Mouse (Mus musculus): ENCODE measurements at regions not wholly inside any gene's neighbourhood (a gene's known extent, or its start where the extent isn't known, plus 50 kb on each side); places are given as distances from the start of the nearest gene placed in this dataset.

DNA sequence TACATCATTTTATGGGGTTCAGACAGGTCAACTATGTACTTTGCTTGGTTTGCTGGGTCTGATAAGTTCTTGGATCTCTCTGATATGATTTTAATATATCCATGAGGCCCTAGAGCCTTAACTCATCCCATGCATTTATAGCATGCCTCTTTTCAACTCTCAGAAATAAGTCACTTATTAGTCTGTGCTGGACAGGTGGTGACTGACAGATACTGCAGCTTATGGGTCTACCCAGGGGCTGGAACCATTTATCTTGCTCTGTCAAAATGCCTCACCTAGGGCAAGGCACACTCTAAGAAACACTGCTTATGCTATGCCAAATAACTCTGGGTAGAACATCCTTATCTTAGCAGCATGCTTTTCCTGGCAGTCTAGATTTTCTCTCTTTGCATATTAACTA is 225.6 kb downstream of the Mbnl1 start:
- DNase-seq, result no peak

DNA sequence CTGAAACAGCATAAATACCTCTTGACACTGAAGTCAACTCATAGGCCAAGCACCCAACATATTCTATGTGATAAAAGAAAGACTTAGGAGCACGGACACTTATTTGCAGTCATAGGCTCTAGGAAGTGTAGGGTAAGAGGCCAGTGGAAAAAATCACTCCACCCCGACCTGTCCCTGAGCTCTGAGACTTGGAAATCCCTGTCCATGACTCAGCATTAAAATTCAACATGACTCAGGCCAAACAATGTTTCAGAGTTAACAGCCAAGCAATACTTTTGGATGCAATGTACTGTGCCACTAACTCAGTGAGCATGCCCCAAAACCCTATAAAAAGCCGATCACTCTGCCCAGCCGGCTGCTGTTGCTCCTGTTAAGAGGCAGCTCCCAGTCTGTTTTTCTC is 234.5 kb downstream of the Mbnl1 start:
- no peak for DNase-seq

DNA sequence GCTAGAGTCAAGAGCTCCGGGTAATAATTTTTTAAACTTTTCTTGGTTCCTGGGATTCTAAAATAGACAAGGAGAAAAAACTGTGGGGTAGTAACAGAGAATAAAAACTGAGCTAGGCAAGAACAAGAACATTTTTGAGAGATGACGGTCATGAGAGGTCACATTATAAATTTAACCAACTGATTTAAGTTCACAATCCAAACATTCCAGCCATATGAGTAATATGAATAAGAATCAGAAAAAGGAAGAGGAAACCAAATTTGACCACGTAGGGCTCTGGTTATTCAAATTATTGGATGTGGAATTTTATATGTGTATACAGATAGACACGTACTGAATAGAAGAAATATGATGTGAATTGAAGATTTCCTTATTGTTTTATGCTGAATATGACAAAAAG is 240.3 kb downstream of the Mbnl1 start:
- no peak for DNase-seq

DNA sequence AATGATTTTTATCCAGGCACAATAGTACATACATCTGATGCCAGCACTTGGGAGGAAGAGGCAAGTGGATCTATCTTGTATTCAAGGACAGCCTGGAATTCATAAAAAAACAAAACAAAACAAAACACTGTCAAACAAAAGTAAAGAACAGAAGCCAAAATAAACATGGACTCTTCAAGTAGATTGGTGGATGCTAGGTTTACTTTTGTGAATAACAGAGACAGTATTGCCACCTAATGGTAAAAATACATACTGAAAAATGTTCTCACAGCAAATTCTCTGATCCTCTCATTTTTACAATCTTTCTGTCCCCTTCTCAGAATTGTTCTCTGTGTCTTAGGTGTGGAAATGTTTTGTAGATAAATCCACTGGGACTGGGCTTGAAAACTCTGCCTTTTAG is 247.7 kb downstream of the Mbnl1 start:
- DNase-seq, result no peak

DNA sequence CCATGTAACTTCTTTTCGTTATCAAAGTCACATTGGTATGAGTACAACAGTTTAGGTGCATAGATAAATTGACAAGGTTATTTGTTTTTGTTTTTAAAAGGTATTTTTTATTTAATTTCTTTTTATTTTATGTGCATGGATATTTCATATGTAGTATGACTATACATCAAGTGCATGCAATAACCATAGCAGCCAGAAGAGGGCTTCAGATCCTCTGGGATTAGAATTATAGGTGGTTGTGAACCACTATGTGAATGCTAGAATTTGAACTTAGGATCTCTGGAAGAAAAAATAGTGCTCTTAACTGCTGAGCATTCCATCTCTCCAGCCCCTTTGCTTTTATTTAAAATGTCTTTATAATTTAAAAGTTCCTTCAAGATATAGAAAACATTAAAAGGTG is 258.7 kb downstream of the Mbnl1 start:
- no peak for DNase-seq

GRCm38 (mm10) chr3:60740543-60741294 is 261.9 kb upstream of the P2ry1 start:
- DNase-seq, result no peak

GRCm38 (mm10) chr3:60741379-60741778 is 261.2 kb upstream of the P2ry1 start:
- no peak for DNase-seq

DNA sequence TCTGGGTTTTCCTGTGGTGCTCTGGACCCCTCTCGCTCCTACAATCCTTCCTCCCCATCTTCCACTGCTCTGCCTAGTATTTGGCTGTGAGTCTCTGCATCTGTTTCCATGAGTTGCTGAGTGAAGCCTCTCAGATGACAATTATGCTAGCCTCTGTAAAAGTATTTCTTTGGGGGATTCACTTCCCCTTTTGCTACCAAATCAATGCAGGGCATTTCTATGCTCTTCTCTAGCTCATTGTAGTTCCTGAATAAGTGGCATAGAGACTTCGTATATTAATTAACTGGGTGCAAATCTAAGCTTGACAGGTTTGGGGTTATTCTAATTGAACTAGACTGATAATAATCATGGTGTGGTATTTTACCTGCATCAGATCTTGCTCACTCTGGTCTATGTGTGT is 260.4 kb upstream of the P2ry1 start:
- DNase-seq, result no peak

DNA sequence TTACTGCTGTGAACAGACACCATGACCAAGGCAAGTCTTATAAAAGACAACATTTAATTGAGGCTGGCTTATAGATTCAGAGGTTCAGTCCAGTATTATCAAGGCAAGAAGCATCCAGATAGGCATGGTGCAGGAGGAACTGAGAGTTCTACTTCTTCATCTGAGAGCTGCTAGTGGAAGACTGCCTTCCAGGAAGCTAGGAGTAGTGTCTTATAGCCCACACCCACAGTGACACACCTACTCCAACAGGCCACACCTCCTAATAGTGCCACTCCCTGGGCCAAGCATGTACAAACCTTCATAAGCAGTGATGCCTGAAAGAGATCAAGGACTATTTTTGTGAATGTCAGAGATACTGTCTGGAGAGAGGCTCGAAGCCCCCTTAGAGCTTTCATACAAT is 257.5 kb upstream of the P2ry1 start:
- DNase-seq, result no peak

DNA sequence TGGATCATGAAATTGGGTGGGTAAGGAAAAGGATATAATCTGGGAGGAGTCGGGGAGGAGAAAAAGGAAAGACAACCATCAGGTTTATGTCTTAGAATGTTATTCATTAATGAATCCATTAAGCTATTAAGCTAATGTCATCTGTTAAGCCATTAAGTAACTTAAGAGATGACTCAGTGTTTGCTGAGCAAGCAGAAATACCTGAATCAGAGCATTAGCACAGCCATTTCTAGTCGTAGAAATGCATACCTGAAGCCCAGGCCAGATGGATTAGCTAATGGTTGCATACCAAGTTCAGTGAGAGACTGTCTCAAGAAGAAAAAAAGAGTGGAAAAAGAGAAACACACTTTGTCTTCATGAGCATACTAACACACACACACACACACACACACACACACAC is 244.0 kb upstream of the P2ry1 start:
- DNase-seq, result no peak

DNA sequence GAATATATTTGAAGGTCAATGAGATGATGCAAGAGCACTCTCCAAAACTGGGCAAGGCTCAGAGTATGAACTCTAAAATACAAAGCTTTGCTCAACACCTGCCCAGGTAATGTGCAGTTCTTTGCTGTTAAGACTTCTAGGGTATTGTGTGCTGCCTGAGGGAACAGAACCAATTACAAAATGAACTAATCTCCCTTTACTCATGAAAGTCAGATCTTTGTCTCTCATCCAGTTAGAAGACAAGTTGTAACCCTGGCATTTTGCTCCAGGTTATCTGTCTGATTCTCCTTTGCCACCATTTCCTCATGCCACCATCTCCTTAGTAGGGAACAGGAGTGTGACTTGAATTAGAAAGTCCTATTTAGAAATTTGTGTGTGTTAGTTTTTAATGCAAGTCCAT is 243.5 kb upstream of the P2ry1 start:
- no peak for DNase-seq

DNA sequence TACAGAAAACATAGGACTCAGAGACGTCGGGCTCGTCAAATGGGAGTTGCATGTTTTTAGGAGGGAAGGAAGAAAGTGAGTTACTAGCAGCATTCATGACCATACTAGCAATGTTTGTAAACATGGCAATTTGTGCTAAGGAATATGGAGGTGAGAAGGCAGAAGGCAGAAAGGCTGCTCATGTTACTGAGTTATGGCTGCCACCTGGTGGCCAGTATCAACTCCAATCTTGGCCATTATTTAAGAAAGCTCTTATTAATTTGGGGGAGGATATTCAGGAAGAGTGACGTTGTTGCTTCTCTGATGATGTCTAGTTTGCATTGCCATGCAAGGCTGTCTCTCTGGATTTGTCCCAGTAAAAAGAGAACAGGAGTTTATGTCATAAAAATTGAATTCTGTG is 239.7 kb upstream of the P2ry1 start:
- peak; percentile 25 for DNase-seq

DNA sequence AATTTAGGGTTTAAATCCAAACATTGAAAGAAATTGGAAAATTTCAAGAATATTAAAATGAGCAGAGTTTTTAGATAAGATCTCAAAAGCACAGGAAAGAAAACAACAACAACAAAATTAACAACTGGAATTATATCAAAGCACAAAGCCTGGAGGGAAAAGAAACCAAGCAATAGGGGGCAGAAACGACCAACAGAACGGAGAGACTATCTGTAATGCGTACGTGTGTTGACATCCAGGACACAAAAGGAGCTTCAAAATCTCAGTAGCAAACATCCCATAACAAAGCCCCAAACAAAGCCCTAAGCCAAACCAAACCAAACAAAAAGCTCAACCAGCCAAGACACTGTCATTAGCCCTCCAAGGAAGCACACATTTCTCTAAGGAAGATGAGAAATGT is 237.5 kb upstream of the P2ry1 start:
- no peak for DNase-seq

GRCm38 (mm10) chr3:60768996-60769395 is 233.6 kb upstream of the P2ry1 start:
- DNase-seq, result no peak

- no peak for DNase-seq
Observed at GRCm38 (mm10) chr3:60771866-60772265, 230.7 kb upstream of the P2ry1 start.

- DNase-seq, result no peak
Observed at GRCm38 (mm10) chr3:60773383-60773782, 229.2 kb upstream of the P2ry1 start.

GRCm38 (mm10) chr3:60785137-60785875 is 217.3 kb upstream of the P2ry1 start:
- DNase-seq, result peak; percentile 51

DNA sequence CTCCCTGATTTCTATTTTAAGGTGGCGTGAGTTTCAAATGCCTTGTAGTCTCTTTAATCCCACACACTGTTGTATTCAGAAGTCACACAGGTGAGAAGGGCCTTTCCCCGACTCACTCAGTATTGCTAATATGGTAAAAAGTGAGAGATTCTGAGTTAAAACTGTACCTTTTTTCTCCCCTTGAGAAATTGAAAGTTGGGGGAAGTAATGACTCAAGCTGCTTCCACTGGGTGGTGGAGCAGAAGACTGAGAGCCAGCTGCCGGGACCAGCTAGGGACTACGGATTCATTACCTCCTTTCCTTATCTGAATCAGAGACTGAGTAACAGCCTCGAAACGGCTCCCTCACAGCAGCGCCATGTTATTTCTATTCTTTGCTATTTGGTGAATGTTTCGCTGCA is 214.6 kb upstream of the P2ry1 start:
- DNase-seq, result no peak

- no peak for DNase-seq
Observed at GRCm38 (mm10) chr3:60789441-60789840, 213.2 kb upstream of the P2ry1 start.

GRCm38 (mm10) chr3:60792166-60792565 is 210.4 kb upstream of the P2ry1 start:
- no peak for DNase-seq

DNA sequence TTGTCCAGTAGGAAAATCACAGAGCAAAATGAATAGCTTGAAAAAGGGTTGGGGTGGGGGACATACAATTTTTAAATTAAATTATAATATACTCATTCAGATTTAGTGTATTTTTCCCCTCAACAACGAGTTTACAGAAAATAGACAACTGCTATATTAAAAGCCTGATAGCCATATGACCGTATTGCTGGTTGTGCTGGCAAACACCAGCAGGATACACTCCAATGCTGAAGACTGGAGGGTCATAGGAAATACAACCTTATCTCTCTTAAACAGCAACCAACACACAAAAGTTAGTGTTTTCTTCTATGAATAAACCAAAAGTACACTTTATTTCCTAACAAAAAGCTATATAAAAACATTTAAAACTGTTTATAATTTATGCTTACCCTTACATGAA is 206.4 kb upstream of the P2ry1 start:
- DNase-seq, result no peak

GRCm38 (mm10) chr3:60797808-60798207 is 204.8 kb upstream of the P2ry1 start:
- DNase-seq, result no peak

DNA sequence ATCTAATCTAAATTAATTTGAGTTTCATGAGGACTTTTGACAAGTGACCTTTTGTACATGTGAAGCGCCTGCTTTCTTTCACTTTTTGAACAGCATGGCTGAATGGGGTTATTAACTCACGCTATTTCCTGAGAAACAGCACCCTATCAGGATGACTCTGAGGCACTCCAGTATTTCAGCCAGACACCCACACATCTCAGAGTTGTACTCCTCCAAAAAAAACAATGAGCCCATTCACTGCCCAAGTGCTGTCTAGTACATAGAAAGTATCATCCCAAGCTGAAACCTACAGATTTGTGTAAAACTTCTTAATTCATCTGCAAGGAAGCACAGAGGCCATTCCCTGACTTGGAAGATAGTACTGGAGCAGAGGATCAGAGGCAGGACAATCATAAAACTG is 204.1 kb upstream of the P2ry1 start:
- DNase-seq, result no peak

DNA sequence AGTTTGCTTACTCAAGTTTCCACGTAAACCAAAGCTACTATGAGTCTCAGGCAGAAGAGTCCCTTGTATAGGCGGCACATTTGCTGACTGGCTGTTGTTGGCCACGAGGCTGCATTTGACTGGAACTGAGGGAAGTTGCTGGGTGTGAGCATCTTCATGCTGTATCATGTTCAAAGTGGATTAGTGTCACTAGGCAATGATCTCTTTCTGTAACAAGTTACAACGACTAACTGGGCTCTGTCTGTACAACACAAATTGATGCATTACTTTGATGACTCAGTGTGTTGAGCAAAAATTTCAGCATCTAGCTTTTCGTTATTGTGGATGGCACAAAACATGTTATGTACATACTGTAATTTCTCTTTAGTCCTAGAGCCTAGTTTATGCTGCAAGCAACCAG is 203.7 kb upstream of the P2ry1 start:
- no peak for DNase-seq
